ENCODE assay signal across 34 mouse cellular contexts in genomic region chr11:77721389-77721788, GRCm38 (mm10). TPM values are rescaled to one million over a fixed set of nuclear protein-coding genes. Genes with fewer than 3 reads are reported as not detected.
DNase-seq lines count a peak whose midpoint lies in the region; ATAC-seq and TF ChIP-seq lines count a peak whose summit lies in the region.
"Had no signal": no experiment of that assay in that cellular context is flagged by ENCODE, and none has a peak within 500 bp of the region (broad histone marks: within the 10 kb centered on the region; RNA-seq: fewer than 3 reads in every experiment).

No protein-coding gene starts in this region.

- H3K27me3 ChIP-seq in intestine, postnatal 0 days (replicated peaks; ENCODE audit: control insufficient read depth, insufficient read depth, low read length) = no peaks in the 10 kb centered on the region
- H3K27me3 ChIP-seq in intestine, embryonic 16.5 days (replicated peaks; ENCODE audit: control insufficient read depth, insufficient read depth, low read length) = no peaks in the 10 kb centered on the region
- H3K27me3 ChIP-seq in lung, postnatal 0 days (replicated peaks; ENCODE audit: insufficient read depth, low read length) = no peaks in the 10 kb centered on the region
- no peaks in the 10 kb centered on the region for H3K27me3 ChIP-seq in MEL (ENCODE audit: control insufficient read depth in 1 of 2, insufficient read depth in 2 of 2, low read length in 2 of 2)
- H3K27me3 ChIP-seq: megakaryocyte, embryonic 14.5 days; neural tube, embryonic 12.5 days had no signal

- H3K4me1 ChIP-seq in intestine, postnatal 0 days (replicated peaks; ENCODE audit: control insufficient read depth, insufficient read depth, low read length) = no peaks in the 10 kb centered on the region
- no peaks in the 10 kb centered on the region for H3K4me1 ChIP-seq in intestine, embryonic 16.5 days (ENCODE audit: control insufficient read depth, insufficient read depth, low read length)
- no peaks in the 10 kb centered on the region for H3K4me1 ChIP-seq in lung, postnatal 0 days (ENCODE audit: insufficient read depth, low read depth, low read length)
- no peaks in the 10 kb centered on the region for H3K4me1 ChIP-seq in MEL (ENCODE audit: control insufficient read depth in 1 of 2, insufficient read depth in 2 of 2, low read length in 2 of 2)
- H3K4me1 ChIP-seq: megakaryocyte, embryonic 14.5 days; neural tube, embryonic 12.5 days had no signal

- H3K4me2 ChIP-seq in intestine, postnatal 0 days (replicated peaks; ENCODE audit: low read depth) = no peak overlapping the region
- no peak overlapping the region for H3K4me2 ChIP-seq in intestine, embryonic 16.5 days (ENCODE audit: low read depth, low read length)
- no peak overlapping the region for H3K4me2 ChIP-seq in lung, postnatal 0 days (replicated peaks; ENCODE audit: low read depth, low read length)
- H3K4me2 ChIP-seq: hindbrain, embryonic 14.5 days; neural tube, embryonic 12.5 days had no signal

- ATAC-seq in intestine, postnatal 0 days = no peak
- ATAC-seq in intestine, embryonic 16.5 days = no peak
- no peak for ATAC-seq in lung, postnatal 0 days
- ATAC-seq in activated CD4-positive, CD25-positive, alpha-beta regulatory T cell, adult 4 months = no peak
- ATAC-seq: forebrain, embryonic 14.5 days; inflammation-experienced regulatory T-cells, adult 6 months had no signal

- TF ChIP-seq RAD21 in MEL (IDR thresholded peaks at IDR 0.05; ENCODE audit: low read depth, low read length) = peak; percentile 39

- no peaks in the 10 kb centered on the region for H3K9me3 ChIP-seq in intestine, postnatal 0 days (ENCODE audit: control insufficient read depth)
- no peaks in the 10 kb centered on the region for H3K9me3 ChIP-seq in intestine, embryonic 16.5 days (ENCODE audit: control insufficient read depth, low read length)
- H3K9me3 ChIP-seq in lung, postnatal 0 days (ENCODE audit: low read length) = no peaks in the 10 kb centered on the region
- H3K9me3 ChIP-seq in MEL (replicated peaks; ENCODE audit: insufficient read depth, low read length) = no peaks in the 10 kb centered on the region
- H3K9me3 ChIP-seq: megakaryocyte, embryonic 14.5 days; neural tube, embryonic 12.5 days had no signal

- H3K36me3 ChIP-seq in intestine, postnatal 0 days (ENCODE audit: control insufficient read depth, insufficient read depth) = no peaks in the 10 kb centered on the region
- no peaks in the 10 kb centered on the region for H3K36me3 ChIP-seq in intestine, embryonic 16.5 days (ENCODE audit: control insufficient read depth, insufficient read depth, low read length)
- H3K36me3 ChIP-seq in lung, postnatal 0 days (ENCODE audit: insufficient read depth, low read length) = no peaks in the 10 kb centered on the region
- peaks cover 2 to 10% of the 10 kb centered on the region in 2 experiments; a peak in 3 of 4 replicates for H3K36me3 ChIP-seq in MEL (ENCODE audit: control insufficient read depth in 1 of 2, insufficient read depth in 2 of 2, low read length in 2 of 2)
- H3K36me3 ChIP-seq: neural tube, embryonic 12.5 days had no signal

- TF ChIP-seq CTCF in intestine, postnatal 0 days (IDR thresholded peaks at IDR 0.05; ENCODE audit: low read depth) = peak; percentile 45; the same call in 1 of the 2 replicates
- TF ChIP-seq CTCF in lung, postnatal 0 days (IDR thresholded peaks at IDR 0.05) = peak; percentile 21; the same call in 1 of the 2 replicates
- peak in 2 of 3 experiments; percentile 44 to 58; a peak in 4 of 6 replicates for TF ChIP-seq CTCF in MEL (IDR thresholded peaks at IDR 0.05 in 2 of 3, conservative IDR thresholded peaks at IDR 0.05 in 1 of 3; ENCODE audit: control insufficient read depth in 1 of 3, insufficient read depth in 1 of 3, low read depth in 2 of 3, low read length in 3 of 3, poor library complexity in 1 of 3, severe bottlenecking in 1 of 3)

- no peak for DNase-seq in lung, postnatal 0 days (ENCODE audit: low spot score)
- DNase-seq in lung, adult 18-20 months = no peak
- DNase-seq in MEL (ENCODE audit: low read depth, low spot score) = no peak
- no peak for DNase-seq in frontal cortex, postnatal 10 days (ENCODE audit: low spot score in 2 of 2)
- DNase-seq: adrenal gland, postnatal 10 days; B cell, adult 2 months; cerebellum, adult 2 months; cerebellum, postnatal 25 days; embryo, embryonic 11 days; gastrocnemius, postnatal 36 days; heart, postnatal 4 days; kidney, adult 9 months; kidney, postnatal 25 days; lung, postnatal 36 days; midbrain, embryonic 14.5 days; right cerebral cortex, postnatal 14 days; spleen, adult 18-20 months; thymus, postnatal 25 days had no signal

- no peaks in the 10 kb centered on the region for H3K79me2 ChIP-seq in MEL (ENCODE audit: control insufficient read depth, insufficient read depth, low read length, poor library complexity)

- no peak overlapping the region for H3K27ac ChIP-seq in intestine, postnatal 0 days (ENCODE audit: low read depth, low read length)
- no peak overlapping the region for H3K27ac ChIP-seq in intestine, embryonic 16.5 days (ENCODE audit: low read length)
- no peak overlapping the region for H3K27ac ChIP-seq in lung, postnatal 0 days (ENCODE audit: low read length)
- no peak overlapping the region for H3K27ac ChIP-seq in MEL (ENCODE audit: control insufficient read depth, low read depth, low read length)
- H3K27ac ChIP-seq: hindbrain, embryonic 14.5 days; neural tube, embryonic 12.5 days had no signal

- H3K4me3 ChIP-seq in intestine, postnatal 0 days (ENCODE audit: low read depth, low read length) = no peak overlapping the region
- no peak overlapping the region for H3K4me3 ChIP-seq in intestine, embryonic 16.5 days (ENCODE audit: low read length)
- no peak overlapping the region for H3K4me3 ChIP-seq in lung, postnatal 0 days (ENCODE audit: low read depth, low read length)
- no peak overlapping the region for H3K4me3 ChIP-seq in MEL (ENCODE audit: control insufficient read depth in 1 of 2, insufficient read depth in 1 of 2, low read depth in 2 of 2, low read length in 2 of 2)
- H3K4me3 ChIP-seq: megakaryocyte, embryonic 14.5 days; neural tube, embryonic 12.5 days had no signal

- TF ChIP-seq POLR2A in MEL (IDR thresholded peaks at IDR 0.05; ENCODE audit: control insufficient read depth in 1 of 2, insufficient read depth in 1 of 2, low read depth in 1 of 2, low read length in 2 of 2, poor library complexity in 1 of 2) = no peak

- WGBS in intestine, postnatal 0 days = 89% methylated on average over 4 of the region's 4 CpGs
- 91% methylated on average over 4 of the region's 4 CpGs for WGBS in intestine, embryonic 16.5 days
- WGBS in lung, postnatal 0 days = 83% methylated on average over 4 of the region's 4 CpGs

- TF ChIP-seq EP300 in lung, postnatal 0 days (IDR thresholded peaks at IDR 0.05) = no peak
- no peak for TF ChIP-seq EP300 in MEL (IDR thresholded peaks at IDR 0.05; ENCODE audit: low read depth in 1 of 2, low read length in 2 of 2)

- H3K9ac ChIP-seq in intestine, postnatal 0 days (ENCODE audit: low read depth, low read length) = no peak overlapping the region
- no peak overlapping the region for H3K9ac ChIP-seq in intestine, embryonic 16.5 days (ENCODE audit: low read depth, low read length)
- H3K9ac ChIP-seq in lung, postnatal 0 days (replicated peaks; ENCODE audit: low read depth) = no peak overlapping the region
- H3K9ac ChIP-seq in MEL (ENCODE audit: control insufficient read depth, low read depth, low read length, poor library complexity, severe bottlenecking) = no peak overlapping the region
- H3K9ac ChIP-seq: hindbrain, embryonic 14.5 days; neural tube, embryonic 12.5 days had no signal

TF ChIP-seq in MEL, 35 proteins besides CTCF, POLR2A, EP300 and RAD21:
- TF ChIP-seq USF2 (IDR thresholded peaks at IDR 0.05; ENCODE audit: borderline replicate concordance in 1 of 2, insufficient read depth in 1 of 2, low read depth in 1 of 2, low read length in 2 of 2) = no peak
- peak; percentile 63 for TF ChIP-seq SMC3 (IDR thresholded peaks at IDR 0.05; ENCODE audit: low read depth, low read length)

RNA-seq across cellular contexts. Expression of gene Cryba1, which starts 3.7 kb away (rescaled TPM):
- not detected in 2 replicates for polyA plus RNA-seq in intestine, postnatal 0 days (2015; fragmentation: Nextera tagmentation; extraction: Ambion mirVana)
- polyA plus RNA-seq in intestine, embryonic 16.5 days (2015; fragmentation: Nextera tagmentation; extraction: Ambion mirVana) = not detected in 2 replicates
- not detected in 2 replicates for polyA plus RNA-seq in lung, postnatal 0 days (2015; fragmentation: Nextera tagmentation; extraction: Ambion mirVana)
- not detected in 2 replicates for total RNA-seq in MEL (2012; rRNA removed)
- not detected for polyA plus RNA-seq in MEL (2012; ENCODE audit: insufficient read depth in 1 of 2, insufficient read length in 2 of 2, low read depth in 1 of 2, low replicate concordance in 2 of 2, missing spikeins in 1 of 2)
- under 1 TPM in 1 of 2 experiments, not detected in 1; 0.73 TPM for polyA plus RNA-seq in activated CD4-positive, CD25-positive, alpha-beta regulatory T cell, adult 4 months (2017; shearing (Covaris generic))
- total RNA-seq: adrenal gland, postnatal 10 days; gastrocnemius, postnatal 36 days; heart, postnatal 4 days; layer of hippocampus, adult 8-10 months; left cerebral cortex, adult 18-20 months; left cerebral cortex, postnatal 36 days had no signal
- polyA plus RNA-seq: cerebellum, adult 2 months; embryonic facial prominence, embryonic 14.5 days; heart, embryonic 16.5 days; limb, embryonic 14.5 days; liver, embryonic 16.5 days; stomach, embryonic 14.5 days had no signal

RNA-seq across cellular contexts. Expression of gene Nufip2, which starts 35.4 kb away (rescaled TPM):
- polyA plus RNA-seq in intestine, postnatal 0 days (2015; fragmentation: Nextera tagmentation; extraction: Ambion mirVana) = 4.6 and 7.2 TPM in 2 replicates
- 3.8 and 4.0 TPM in 2 replicates for polyA plus RNA-seq in intestine, embryonic 16.5 days (2015; fragmentation: Nextera tagmentation; extraction: Ambion mirVana)
- polyA plus RNA-seq in lung, postnatal 0 days (2015; fragmentation: Nextera tagmentation; extraction: Ambion mirVana) = 4.1 and 5.2 TPM in 2 replicates
- total RNA-seq in MEL (2012; rRNA removed) = 47.8 and 50.5 TPM in 2 replicates
- 10 to 100 TPM; 24.7 to 56.1 TPM for polyA plus RNA-seq in MEL (2012; ENCODE audit: insufficient read depth in 1 of 2, insufficient read length in 2 of 2, low read depth in 1 of 2, low replicate concordance in 2 of 2, missing spikeins in 1 of 2)
- 10 to 100 TPM; 16.2 to 20.5 TPM for polyA plus RNA-seq in activated CD4-positive, CD25-positive, alpha-beta regulatory T cell, adult 4 months (2017; shearing (Covaris generic))

RNA-seq across cellular contexts. Expression of gene Myo18a, which starts 41.7 kb away (rescaled TPM):
- polyA plus RNA-seq in intestine, postnatal 0 days (2015; fragmentation: Nextera tagmentation; extraction: Ambion mirVana) = 25.4 and 30.7 TPM in 2 replicates
- 31.2 and 31.8 TPM in 2 replicates for polyA plus RNA-seq in intestine, embryonic 16.5 days (2015; fragmentation: Nextera tagmentation; extraction: Ambion mirVana)
- 21.6 and 33.3 TPM in 2 replicates for polyA plus RNA-seq in lung, postnatal 0 days (2015; fragmentation: Nextera tagmentation; extraction: Ambion mirVana)
- total RNA-seq in MEL (2012; rRNA removed) = 10.8 and 13.1 TPM in 2 replicates
- polyA plus RNA-seq in MEL (2012; ENCODE audit: insufficient read depth in 1 of 2, insufficient read length in 2 of 2, low read depth in 1 of 2, low replicate concordance in 2 of 2, missing spikeins in 1 of 2) = 10 to 100 TPM in 1 of 2 experiments, not detected in 1; 18.0 TPM
- 10 to 100 TPM; 22.1 to 29.7 TPM for polyA plus RNA-seq in activated CD4-positive, CD25-positive, alpha-beta regulatory T cell, adult 4 months (2017; shearing (Covaris generic))
